Mouse (Mus musculus): ENCODE data around the gene Ankrd44.

DNA sequence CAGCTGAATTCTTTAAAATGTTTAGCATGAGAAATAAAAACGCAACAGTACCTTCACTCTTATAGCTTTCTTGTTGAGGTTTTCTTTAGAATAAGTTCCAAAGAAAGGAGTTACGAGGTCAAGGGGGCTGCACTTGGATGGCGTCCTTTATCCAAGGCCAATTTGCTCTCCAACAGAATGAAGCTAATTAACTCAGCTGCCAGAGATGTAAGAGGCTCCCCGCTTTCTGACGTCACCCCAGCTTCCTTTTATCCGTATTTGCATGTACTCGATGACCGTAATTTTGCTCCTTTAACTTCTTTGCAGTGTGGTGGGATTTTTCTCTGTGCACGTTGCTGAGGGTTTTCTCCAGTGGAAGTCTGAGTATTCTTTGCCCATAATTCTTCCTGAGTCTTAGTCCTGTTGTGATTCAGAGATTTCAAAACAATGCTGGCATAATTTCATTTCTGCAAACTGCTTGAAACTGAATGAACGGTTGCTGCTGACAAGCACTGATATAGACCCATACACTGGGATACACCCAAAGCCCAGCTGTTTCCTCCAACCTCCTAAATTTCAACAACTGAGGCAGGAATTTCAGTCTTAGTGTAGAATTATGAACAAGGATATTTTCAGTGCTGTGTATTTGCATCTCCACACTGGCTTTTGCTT lies 48.6 kb downstream of the Ankrd44 start:
- TF ChIP-seq EP300 (IDR thresholded peaks at IDR 0.05; ENCODE audit: insufficient read depth, low read depth, low read length) (no peak), POLR2A (IDR thresholded peaks at IDR 0.05; ENCODE audit: insufficient read depth, low read length) (no peak)

Measured in ES-Bruce4 (cell line).